ENCODE assay signal across 1 mouse cellular context in the genomic region with DNA sequence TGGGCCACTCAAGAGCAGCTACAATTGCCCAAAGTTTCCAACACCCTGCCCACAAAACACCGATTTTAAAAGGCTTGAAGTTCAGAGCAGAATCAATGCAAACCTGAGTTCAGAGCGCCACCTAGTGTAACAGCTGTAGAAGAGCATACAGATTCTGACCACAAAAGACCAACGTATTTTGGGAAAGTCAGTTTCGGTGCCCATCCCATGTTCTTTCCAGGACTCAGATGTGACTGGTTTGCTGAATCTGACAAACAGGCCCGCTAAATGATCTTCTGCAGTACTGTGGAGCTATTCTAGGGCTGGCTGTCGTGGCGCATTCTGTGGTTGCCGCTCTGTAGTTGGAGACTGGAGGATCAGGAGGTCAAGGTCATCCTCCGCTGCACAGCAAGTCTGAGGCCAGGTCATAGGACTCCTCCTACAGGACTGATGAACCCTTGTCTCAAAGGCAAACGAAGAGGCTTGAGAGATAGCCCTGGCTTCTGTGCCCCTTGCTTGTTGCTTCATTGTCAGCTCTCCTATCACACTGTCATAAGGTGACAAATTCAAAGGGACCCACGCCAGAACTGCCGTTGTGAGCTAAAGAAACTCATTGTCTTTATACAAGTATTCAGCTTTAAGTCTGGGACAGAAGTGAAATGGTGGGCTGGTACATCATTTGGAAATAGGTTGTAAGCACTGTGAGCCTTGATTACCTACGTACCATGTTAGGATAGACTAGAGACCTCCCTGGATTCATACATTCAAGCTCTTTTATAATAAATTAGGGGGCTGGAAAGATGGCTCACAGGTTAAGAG.
TF ChIP-seq lines count a peak whose summit lies in the region.

No protein-coding gene starts in this region.

TF ChIP-seq in MEL, 35 proteins besides CTCF, POLR2A, EP300 and RAD21:
- TF ChIP-seq JUND (IDR thresholded peaks at IDR 0.05; ENCODE audit: low read depth, low read length) = 0 out of 2 replicates have a peak, but pooled peaks have one; percentile 8
- peak; percentile 7 for TF ChIP-seq RCOR1 (IDR thresholded peaks at IDR 0.05; ENCODE audit: low read depth, low read length)
- 0 out of 2 replicates have a peak, but pooled peaks have one; percentile 24 for TF ChIP-seq ZNF384 (IDR thresholded peaks at IDR 0.05; ENCODE audit: low read depth, low read length)
- no peak for TF ChIP-seq CHD1 (IDR thresholded peaks at IDR 0.05; ENCODE audit: low read depth, low read length)
- TF ChIP-seq MAFK (IDR thresholded peaks at IDR 0.05; ENCODE audit: borderline replicate concordance, low read depth, low read length) = no peak
- no peak for TF ChIP-seq ELF1 (IDR thresholded peaks at IDR 0.05; ENCODE audit: low read depth, low read length)
- peak; percentile 54; the same call in 1 of the 2 replicates for TF ChIP-seq MYB (IDR thresholded peaks at IDR 0.05; ENCODE audit: low read depth, low read length)
- no peak for TF ChIP-seq MEF2A (IDR thresholded peaks at IDR 0.05; ENCODE audit: extremely low read depth, insufficient replicate concordance, low read depth, low read length, poor library complexity, severe bottlenecking)
- TF ChIP-seq BHLHE40 (IDR thresholded peaks at IDR 0.05; ENCODE audit: borderline replicate concordance, low read depth, low read length) = no peak
- TF ChIP-seq ZMIZ1 (IDR thresholded peaks at IDR 0.05; ENCODE audit: low read depth, low read length) = no peak
- TF ChIP-seq MAX (IDR thresholded peaks at IDR 0.05; ENCODE audit: low read length) = peak; percentile 23; the same call in 1 of the 2 replicates
- TF ChIP-seq GABPA (IDR thresholded peaks at IDR 0.05; ENCODE audit: low read depth, low read length) = 0 out of 2 replicates have a peak, but pooled peaks have one; percentile 28
- TF ChIP-seq TCF12 (IDR thresholded peaks at IDR 0.05; ENCODE audit: low read depth, low read length) = no peak
- TF ChIP-seq POLR2AphosphoS5 (IDR thresholded peaks at IDR 0.05; ENCODE audit: borderline replicate concordance, low read depth, low read length) = no peak
- no peak for TF ChIP-seq USF1 (IDR thresholded peaks at IDR 0.05; ENCODE audit: low read depth, low read length)
- TF ChIP-seq TAL1 (IDR thresholded peaks at IDR 0.05; ENCODE audit: low read length) = no peak
- no peak for TF ChIP-seq MAZ (IDR thresholded peaks at IDR 0.05; ENCODE audit: low read depth, low read length)
- TF ChIP-seq NRF1 (IDR thresholded peaks at IDR 0.05; ENCODE audit: insufficient read depth, low read depth, low read length, poor library complexity, severe bottlenecking) = no peak
- no peak for TF ChIP-seq POLR2AphosphoS2 (IDR thresholded peaks at IDR 0.05; ENCODE audit: low read length)
- 0 out of 2 replicates have a peak, but pooled peaks have one; percentile 29 for TF ChIP-seq NELFE (IDR thresholded peaks at IDR 0.05; ENCODE audit: low read depth, low read length)
- peak; percentile 70 for TF ChIP-seq SIN3A (IDR thresholded peaks at IDR 0.05; ENCODE audit: low read length)
- TF ChIP-seq MXI1 (IDR thresholded peaks at IDR 0.05; ENCODE audit: low read depth, low read length) = 0 out of 2 replicates have a peak, but pooled peaks have one; percentile 18
- TF ChIP-seq USF2 (IDR thresholded peaks at IDR 0.05; ENCODE audit: borderline replicate concordance in 1 of 2, insufficient read depth in 1 of 2, low read depth in 1 of 2, low read length in 2 of 2) = no peak
- TF ChIP-seq UBTF (IDR thresholded peaks at IDR 0.05; ENCODE audit: borderline replicate concordance, insufficient read depth, low read depth, low read length) = no peak
- TF ChIP-seq ZC3H11A (IDR thresholded peaks at IDR 0.05; ENCODE audit: low read depth, low read length) = peak; percentile 80
- TF ChIP-seq GATA1 (IDR thresholded peaks at IDR 0.05; ENCODE audit: low read depth, low read length) = no peak
- TF ChIP-seq HCFC1 (IDR thresholded peaks at IDR 0.05; ENCODE audit: low read depth, low read length) = peak; percentile 25; the same call in 1 of the 2 replicates
- 0 out of 2 replicates have a peak, but pooled peaks have one; percentile 41 for TF ChIP-seq E2F4 (IDR thresholded peaks at IDR 0.05; ENCODE audit: borderline replicate concordance, low read depth, low read length)
- TF ChIP-seq CHD2 (IDR thresholded peaks at IDR 0.05; ENCODE audit: low read length) = no peak
- TF ChIP-seq SMC3 (IDR thresholded peaks at IDR 0.05; ENCODE audit: low read depth, low read length) = peak; percentile 71
- TF ChIP-seq MYC (IDR thresholded peaks at IDR 0.05; ENCODE audit: low read depth, low read length) = peak; percentile 52; the same call in 1 of the 2 replicates
- TF ChIP-seq TBP (IDR thresholded peaks at IDR 0.05; ENCODE audit: low read depth, low read length) = peak; percentile 63
- peak; percentile 18; the same call in 1 of the 2 replicates for TF ChIP-seq KAT2A (conservative IDR thresholded peaks at IDR 0.05; ENCODE audit: low read depth, low read length)
